Mouse (Mus musculus): ENCODE measurements at regions not wholly inside any gene's neighbourhood (a gene's known extent, or its start where the extent isn't known, plus 50 kb on each side); places are given as distances from the start of the nearest gene placed in this dataset.

DNA sequence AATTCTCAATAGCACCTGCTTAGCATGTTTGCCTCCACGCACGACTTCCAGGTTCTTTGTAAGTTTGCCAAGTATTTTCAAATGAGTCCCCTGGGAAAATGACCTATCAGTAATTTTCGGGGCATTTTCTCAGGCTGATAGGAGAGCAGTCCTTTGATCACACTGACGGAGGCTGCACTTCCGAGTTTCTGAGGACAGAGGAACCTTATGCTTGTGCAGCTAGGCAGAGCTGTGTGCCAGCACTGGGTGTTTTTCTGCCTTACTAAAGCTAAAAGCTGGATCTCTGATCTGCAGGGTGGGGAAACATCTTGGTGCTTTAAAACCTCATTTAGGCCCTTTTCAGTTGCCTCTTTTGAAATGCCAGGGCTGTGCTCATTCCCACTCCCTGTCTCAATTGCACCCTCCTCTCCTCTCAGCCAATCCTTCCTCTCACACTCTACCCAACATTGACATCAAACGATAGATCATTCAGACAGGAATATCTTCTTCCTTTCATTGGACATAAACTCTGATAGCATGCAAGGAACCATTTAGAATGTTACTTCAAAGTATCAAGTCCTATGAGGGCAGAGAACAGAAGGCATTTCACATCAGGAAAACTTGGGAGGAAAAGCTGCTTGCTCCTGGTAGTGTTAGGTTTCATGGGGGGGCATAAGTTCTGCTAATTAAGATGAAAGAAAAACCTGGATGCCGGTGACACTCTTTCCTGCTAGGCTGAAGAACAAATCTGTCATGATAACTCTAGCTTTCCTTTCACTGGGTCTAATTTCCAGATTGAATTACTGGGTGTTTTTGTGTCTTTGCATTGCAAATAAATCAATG lies 95.3 kb downstream of the Lurap1l start:
- peak in 1 of 2 experiments; percentile 40 for DNase-seq (ENCODE audit: inconsistent age in 2 of 2, low spot score in 1 of 2)

DNA sequence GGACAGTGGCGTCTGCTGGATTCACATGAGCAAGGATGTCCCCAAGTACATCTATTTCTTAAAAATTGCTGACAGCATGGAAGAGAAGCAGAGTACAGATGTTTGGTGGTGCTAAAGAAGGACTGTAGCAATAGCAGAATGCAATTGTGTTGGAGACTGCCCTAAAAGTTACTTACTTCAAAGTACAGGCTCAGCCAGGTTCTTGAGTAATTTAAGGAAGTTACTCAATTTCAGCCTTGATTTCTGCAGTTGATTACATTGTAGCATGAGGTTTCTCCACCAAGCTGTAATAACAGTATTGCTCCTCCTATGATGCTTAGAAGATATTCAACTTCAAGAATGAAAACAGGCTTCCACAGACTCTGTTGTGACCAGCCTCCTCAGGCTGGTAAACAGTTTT lies 96.1 kb downstream of the Lurap1l start:
- peak in 1 of 2 experiments; percentile 66 for DNase-seq (ENCODE audit: inconsistent age in 2 of 2, low spot score in 1 of 2)

DNA sequence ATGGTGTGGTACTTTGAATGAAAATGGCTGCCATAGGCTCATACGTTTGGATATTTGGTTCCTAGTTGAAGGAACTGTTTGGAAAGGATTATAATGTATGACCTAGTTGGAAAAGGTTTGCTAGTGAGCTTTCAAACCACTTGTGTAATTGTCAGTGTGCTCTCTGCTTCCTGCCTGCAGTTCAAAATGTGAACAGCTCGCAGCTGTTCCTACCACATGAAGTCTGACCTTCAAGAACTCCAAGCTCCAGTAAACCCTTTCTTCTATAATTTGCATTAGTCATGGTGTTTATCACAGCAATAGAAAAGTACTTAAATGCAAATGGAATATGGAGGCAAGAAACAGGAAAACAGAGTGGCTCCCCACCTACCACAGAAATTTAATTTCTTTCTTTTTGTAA lies 111.4 kb downstream of the Lurap1l start:
- DNase-seq (ENCODE audit: inconsistent age in 2 of 2, low spot score in 1 of 2): no peak

DNA sequence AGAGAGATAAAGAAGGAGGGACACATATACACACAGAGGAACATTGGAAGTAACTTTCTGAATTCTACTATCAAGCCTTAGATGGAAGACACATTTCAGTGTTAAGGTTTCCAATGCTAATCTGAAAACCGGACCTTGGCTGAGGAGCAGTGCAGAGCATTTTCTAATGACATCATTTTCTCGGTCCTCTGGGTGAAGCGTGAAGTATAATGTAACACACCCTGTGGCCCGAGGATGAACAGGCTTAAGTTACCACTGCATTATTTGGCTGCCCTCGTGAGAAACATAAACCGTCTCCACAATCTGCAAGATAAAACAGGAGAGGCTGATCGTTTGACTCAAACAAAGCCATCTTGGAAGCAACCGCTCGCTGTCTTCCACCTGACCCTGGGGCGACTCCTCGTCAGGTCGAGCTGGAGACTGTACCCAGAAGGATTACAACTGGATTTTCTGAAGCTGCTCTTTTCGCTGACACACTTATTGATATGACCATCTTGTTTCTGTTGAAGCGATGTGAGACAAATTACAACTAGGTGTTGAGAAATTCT lies 113.1 kb downstream of the Lurap1l start:
- DNase-seq (ENCODE audit: inconsistent age in 2 of 2, low spot score in 1 of 2): no peak

DNA sequence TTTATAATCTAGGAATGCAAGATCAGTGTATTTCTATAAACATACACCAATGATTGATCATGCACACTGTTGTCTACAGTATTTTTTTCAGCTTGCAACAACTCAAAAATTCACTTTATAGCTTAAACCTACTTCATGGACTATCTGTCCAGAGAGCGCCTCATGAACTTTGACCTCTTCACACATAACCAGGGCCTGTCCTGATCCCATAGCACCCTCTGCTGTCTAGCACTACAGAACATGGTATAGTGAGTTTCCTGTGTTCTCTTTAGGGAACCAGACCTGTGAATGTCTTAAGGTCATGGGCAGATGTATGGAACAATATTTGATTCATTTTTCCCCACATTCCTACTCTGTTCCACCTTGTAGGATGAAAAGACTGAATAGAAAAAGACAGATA lies 117.1 kb downstream of the Lurap1l start:
- DNase-seq (ENCODE audit: inconsistent age in 2 of 2, low spot score in 1 of 2): peak in 1 of 2 experiments; percentile 63

DNA sequence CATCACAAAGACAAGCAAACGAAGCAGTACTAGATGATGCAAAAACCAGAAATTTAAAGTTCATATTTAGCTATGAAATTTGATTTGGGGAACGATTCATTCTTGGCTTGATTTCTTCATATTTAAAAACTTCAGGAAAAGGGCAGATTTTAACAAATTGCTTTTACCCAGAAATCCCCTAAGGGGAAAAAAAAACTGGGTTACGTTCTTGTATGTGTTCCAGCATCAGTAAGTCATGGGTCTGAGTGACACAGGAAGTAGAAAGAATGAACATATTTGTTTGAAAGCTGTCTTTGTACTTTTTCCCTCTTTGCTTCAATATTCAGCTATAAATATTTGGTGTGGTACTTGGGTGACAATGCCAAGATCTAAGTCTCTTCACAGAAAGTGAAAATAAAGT lies 120.2 kb downstream of the Lurap1l start:
- DNase-seq (ENCODE audit: inconsistent age in 2 of 2, low spot score in 1 of 2): peak in 1 of 2 experiments; percentile 51

DNA sequence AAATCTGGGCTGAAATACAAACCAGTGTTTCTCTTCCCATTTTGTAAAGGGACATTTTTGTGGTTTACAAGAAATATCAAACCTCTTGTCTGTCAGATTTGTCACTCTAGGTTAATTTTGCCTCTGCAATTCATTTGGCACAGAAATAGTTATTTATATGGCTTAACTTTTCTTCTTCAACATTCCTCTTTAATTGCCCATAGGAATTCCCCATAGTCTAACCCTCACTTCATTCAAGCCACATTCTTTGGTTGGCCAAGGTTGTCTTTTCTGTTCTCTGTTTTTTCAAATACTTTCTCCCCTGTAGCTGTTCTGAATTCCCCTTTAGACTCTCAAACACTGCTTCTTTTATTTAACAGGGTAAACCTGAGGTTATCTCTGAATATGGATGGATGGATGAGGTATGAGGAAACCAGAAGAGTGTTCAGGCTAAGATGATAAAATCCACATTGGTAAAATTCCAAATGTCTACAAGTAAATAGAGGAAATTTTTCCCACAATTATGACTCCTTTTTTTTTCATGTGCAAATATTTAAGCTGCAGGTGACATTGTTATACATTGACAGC lies 127.0 kb downstream of the Lurap1l start:
- DNase-seq (ENCODE audit: inconsistent age in 2 of 2, low spot score in 1 of 2): no peak

DNA sequence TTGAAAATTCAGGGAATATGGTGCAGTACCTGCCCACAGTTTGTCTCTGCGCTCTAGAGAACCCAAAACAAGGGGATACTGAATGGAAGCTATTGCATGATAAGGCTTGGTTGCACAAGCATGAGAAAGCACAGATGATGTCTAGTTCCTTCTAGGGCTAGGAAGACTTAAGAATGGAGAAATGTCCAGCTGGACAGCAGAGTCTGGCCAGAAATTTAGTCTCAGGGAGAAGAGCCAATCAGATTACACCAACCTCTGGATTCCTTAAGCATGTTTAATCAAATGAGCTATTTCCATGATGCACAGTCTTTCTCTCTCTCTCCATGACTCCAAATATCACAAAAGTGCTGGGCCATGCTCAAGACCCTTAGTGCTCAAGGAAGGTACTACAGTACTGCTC lies 147.8 kb downstream of the Lurap1l start:
- no peak for DNase-seq (ENCODE audit: inconsistent age in 2 of 2, low spot score in 1 of 2)

DNA sequence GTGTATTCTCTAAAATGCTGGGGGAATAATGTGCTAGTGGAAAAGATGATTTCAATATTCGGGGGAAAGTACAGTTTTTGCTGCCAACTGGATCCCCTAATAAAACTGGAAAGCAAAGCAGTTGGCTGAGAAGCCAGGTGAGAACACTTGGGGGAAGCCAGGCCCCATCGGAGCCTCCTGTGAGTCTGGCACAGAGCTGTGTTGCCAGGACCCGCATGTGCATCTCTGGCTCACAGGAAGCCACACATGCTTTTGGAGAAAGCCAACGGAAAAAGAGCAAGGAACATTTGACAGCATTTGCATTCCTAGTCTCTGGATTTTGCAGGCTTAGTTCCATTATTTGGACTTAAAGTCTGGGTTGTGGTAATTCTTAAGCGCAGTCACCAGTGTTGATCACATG lies 148.4 kb downstream of the Lurap1l start:
- DNase-seq (ENCODE audit: inconsistent age in 2 of 2, low spot score in 1 of 2): no peak

DNA sequence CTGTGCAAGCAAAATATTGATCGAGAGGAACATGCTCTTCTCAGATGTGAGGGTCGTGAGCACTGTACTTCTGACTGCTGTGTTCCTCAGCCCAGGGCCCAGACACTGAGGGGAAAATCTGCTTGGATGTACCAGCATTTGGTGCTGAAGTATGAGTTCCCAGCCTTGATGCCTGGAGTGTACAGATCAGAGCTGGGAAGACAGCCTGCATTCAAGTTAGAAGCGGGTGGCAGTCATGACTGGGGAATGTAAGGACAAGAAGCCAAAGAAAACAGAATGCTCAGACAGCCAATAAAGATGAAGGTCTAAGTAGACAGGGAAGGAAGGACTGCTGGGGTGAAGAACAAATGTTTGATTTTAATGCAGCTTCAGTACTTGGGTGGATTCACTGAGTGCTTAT lies 148.9 kb downstream of the Lurap1l start:
- peak in 1 of 2 experiments; percentile 24 for DNase-seq (ENCODE audit: inconsistent age in 2 of 2, low spot score in 1 of 2)

DNA sequence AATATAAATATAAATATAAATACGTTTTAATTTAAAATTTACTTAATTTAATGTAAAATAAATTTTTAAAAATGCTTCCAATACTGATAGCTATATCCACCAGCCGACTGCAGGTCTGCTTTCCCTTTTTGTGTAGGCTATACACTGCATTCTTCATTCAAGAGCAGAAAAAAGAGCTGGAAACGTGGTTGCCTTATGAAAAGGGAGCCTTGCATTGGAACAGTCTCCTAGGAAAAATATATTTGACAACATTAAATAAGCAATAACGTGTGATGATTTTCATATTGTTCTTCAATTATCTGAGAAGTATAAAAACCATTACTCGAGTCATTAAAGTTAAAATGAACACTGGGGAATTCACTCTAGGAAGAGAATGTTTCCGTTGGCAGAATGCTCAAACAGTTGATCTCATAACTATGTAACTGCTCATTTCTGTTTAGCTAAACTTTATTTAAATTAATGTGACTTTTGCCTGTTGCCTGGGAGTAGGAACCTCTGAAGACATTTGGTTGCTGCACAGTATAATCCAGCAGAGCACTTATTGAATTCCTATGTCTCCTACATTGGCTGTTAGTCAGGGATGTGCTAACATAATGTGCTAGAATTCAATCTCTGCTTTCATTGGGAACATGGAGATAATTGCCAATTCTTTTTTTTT lies 172.0 kb downstream of the Lurap1l start:
- DNase-seq (ENCODE audit: inconsistent age in 2 of 2, low spot score in 1 of 2): no peak

DNA sequence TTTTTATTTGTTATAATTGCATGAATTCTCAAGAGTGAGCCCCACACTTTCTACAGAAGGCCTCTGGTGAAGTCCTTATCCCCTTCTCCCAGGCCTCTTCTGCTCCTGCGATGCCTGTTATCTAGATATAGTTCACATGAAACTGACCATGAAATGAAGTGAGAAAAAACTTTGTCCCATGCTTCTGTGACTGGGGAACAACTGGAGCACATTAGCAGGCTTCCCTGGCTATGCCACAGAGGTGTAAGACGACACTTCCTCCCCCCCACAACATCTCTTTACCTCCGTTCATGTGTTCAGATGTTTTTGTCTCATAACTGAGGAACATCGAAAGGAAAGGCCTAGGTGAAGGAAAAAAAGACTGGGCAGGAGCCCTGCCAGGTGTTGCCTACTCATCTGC lies 174.7 kb downstream of the Lurap1l start:
- DNase-seq (ENCODE audit: inconsistent age in 2 of 2, low spot score in 1 of 2): no peak

DNA sequence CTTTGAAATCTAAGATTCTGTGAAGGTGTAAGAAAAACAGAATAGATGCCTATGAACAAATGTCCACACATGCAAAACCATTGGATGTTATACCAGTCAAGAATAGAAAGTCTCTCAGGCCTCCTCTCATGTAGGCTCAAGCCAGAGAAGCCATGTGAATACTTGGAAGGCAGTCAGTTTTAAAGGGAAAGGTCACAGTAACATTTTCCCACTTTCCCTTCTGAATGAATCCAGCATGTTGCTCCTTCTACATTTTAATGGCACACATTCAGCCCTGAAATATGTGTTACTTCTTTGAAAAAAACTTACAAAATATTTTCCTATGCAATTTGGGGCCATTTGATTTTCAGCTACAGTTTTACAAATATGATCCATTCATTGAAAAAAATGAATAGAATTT lies 186.1 kb downstream of the Lurap1l start:
- DNase-seq (ENCODE audit: inconsistent age in 2 of 2, low spot score in 1 of 2): no peak

DNA sequence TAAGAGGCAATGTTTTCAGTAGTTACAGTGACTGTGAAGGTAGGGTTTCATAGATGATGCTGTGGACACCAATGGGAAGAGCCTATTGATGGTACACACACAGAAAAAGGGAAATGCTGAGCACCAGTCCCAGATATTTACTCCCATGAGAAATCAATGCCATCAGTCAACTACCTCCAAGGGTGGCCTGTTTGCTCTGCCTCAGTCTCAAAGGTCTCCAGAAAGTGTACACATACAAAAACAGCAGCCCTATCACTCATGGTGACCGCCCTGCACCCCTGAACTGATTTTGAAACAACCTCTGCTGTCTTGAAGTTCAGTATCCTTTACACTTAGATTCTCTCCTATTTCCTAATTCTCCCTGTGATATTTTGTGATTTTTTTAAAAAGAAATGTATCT lies 187.2 kb downstream of the Lurap1l start:
- no peak for DNase-seq (ENCODE audit: inconsistent age in 2 of 2, low spot score in 1 of 2)

DNA sequence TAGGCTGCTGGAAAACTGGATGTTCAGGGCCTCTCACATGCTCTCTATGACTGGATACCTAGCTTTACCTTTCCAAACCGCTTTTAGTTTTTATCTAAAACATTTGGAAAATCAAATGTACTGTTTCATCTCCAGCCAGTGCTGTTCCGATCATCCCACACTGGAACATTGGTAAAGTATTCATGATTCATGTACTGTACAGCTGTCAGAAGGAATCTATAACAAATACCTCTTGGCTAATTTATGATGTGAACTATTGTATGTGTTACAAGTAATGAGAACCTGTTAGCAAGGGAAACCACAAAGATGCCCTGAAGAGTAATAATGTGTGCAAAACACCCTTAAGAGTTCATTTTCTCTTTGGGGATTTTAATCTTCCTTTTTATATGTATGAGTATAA lies 190.6 kb downstream of the Lurap1l start:
- DNase-seq (ENCODE audit: inconsistent age in 2 of 2, low spot score in 1 of 2): no peak

DNA sequence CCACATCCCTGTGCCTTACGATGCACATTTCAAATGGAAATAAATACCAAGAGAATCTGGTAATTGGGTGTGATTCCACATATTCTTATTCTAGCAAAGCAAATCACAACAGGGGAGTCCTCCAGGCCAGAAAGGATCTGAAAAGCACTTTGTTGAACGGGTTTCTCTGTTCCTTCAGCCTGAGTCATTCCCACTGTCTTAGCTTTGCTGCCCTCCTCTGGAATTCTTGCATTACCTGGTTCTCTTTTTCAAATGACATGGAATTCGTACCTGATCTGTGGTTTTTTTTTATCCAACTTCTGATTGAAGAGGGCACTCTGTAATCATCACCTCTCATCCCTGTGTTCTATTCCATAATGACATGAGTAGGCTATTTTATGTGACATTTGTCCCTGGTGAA lies 200.9 kb downstream of the Lurap1l start:
- no peak for DNase-seq (ENCODE audit: inconsistent age in 2 of 2, low spot score in 1 of 2)

DNA sequence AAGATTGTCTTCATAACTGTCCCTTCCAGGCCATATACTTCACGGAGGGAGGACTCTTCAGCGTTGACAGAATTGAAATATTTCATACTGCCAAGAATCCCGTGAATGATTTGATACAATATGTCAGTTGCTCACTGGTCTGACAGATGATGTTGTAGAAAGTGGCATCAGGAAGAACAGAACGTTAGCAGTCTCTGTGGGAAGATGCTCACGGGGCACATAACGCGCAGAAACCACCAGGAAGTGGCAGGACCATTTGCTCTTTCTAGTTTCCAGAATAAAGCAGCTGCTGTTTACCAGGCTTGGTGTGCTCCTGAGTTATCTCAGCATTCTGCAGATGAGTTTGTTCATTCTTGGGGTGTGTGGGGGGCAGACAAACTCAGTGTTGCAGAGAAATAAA lies 206.0 kb downstream of the Lurap1l start:
- DNase-seq (ENCODE audit: inconsistent age in 2 of 2, low spot score in 1 of 2): no peak

DNA sequence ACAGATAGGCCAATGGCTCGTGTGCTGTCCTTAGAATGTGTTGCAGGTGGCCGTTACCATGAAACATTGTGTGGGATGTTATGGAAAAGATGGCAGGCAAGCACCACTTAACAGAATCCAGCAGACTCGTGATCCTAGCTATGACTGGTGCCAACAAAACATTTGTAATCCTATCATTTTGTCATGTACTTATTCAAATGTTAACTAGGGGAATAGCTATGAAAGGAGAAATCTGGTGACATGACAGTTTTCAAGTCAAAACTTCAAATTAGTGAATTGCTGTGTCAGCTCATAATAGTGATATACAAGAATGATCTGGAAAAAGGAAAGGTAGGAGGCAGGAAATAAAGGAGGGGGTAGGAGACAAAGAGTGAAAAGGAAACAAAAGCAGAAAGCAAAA lies 213.7 kb downstream of the Lurap1l start:
- peak in 1 of 2 experiments; percentile 14 for DNase-seq (ENCODE audit: inconsistent age in 2 of 2, low spot score in 1 of 2)

DNA sequence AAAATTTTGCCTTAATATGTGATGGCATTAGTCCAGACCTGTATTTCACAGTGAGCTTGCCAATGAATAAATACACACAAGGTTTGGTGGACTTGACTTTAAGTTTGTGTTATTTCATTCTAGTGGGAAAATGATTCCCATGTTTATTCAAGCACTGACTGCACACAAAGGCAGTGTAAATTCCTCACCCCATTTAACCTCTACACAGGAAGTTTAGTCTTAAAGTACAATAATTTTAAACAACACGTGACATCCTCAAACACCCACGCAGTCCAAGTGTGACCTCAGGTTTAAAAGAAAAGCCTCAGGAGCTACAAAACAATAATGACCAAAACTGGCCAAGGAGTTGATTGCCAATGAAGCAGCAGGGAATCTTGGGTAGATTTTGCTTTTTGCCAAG lies 219.4 kb downstream of the Lurap1l start:
- no peak for DNase-seq (ENCODE audit: inconsistent age in 2 of 2, low spot score in 1 of 2)

DNA sequence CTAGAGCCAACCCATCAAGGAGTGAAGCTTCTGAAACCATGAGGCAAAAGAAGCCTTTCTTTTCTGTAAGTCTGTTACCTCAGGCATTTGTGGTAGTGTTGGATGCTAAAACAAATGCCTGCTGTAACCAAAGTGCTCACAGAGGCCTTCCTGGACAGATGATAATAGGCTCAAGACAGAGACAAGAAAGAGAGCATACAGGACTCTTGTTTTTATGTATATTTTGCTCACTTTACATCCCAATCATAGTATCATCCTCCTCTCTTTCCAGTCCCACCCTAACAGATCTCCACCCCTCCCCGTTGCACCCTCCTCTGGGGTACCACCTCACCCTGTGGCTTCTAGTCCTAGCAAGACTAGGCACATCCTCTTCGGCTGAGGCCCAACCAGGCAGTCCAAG lies 262.7 kb downstream of the Lurap1l start:
- DNase-seq (ENCODE audit: inconsistent age in 2 of 2, low spot score in 1 of 2): no peak

DNA sequence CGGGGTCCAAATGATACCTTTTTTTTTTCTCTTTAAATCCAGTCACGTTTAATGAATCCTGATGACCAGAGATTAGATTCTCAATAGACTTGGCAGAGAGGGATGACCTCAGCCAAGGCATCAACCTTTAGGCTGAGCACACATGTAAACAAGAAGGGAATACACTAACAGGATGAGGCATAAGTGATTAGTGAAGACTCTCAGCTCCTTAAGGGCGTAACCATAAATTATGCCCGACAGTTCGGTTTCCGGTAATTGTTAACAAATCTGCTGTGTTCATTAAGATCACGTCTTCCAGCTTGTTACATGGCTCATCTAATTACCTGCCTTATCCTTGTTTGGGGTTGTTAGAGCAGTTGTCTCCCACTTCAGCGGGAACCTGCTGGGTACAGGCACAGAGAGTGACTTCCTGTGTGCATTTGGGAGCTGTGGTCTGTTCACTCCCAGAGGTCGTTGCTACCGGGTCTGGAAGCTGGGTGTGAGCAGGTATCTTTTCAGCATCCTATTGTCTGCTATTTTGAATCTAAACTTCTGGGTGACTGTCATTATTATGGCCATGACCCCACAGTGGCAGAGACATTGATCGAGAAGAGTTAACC lies 265.1 kb downstream of the Mpdz start:
- peak; percentile 6 to 30 for DNase-seq (ENCODE audit: inconsistent age in 2 of 2, low spot score in 1 of 2)
